Mouse (Mus musculus) G1E (cell line): Measurements from ENCODE around the gene Scgb1c1.

Experiments
- CTCF ChIP-seq: IDR thresholded peaks from 2 replicates; pipeline ENCODE4 v1.5.1; 2012; ENCODE audit warnings: low read depth, low read length, inconsistent platforms, mixed read lengths
- GATA1 ChIP-seq: IDR thresholded peaks from 2 replicates; pipeline ENCODE4 v1.6.1; 2012; ENCODE audit warnings: borderline replicate concordance, low read length, inconsistent platforms, mixed read lengths
- GATA2 ChIP-seq: IDR thresholded peaks from 2 replicates; pipeline ENCODE4 v1.6.1; 2012; ENCODE audit warnings: low read depth, low read length, inconsistent platforms, borderline replicate concordance

- TF ChIP-seq CTCF (no peak), GATA2 (no peak), GATA1 (no peak)
Observed at GRCm38 (mm10) chr7:140877364-140877763, 32.0 kb downstream of the Scgb1c1 start.
